Mouse (Mus musculus) olfactory bulb, adult 2 months (tissue): ENCODE data around the gene Scube1.

Source experiments
- CTCF ChIP-seq: fragments of 200-500 bp; IDR thresholded peaks from 2 replicates; pipeline ENCODE4 v1.5.1; 2012; ENCODE audit warnings: low read depth, mild to moderate bottlenecking, low read length, moderate library complexity; ENCODE audit not compliant: insufficient read depth
- POLR2A ChIP-seq: fragments of 200-500 bp; IDR thresholded peaks from 2 replicates; pipeline ENCODE4 v1.6.1; 2012; ENCODE audit warnings: mild to moderate bottlenecking, low read depth, low read length, moderate library complexity; ENCODE audit not compliant: insufficient read depth

DNA sequence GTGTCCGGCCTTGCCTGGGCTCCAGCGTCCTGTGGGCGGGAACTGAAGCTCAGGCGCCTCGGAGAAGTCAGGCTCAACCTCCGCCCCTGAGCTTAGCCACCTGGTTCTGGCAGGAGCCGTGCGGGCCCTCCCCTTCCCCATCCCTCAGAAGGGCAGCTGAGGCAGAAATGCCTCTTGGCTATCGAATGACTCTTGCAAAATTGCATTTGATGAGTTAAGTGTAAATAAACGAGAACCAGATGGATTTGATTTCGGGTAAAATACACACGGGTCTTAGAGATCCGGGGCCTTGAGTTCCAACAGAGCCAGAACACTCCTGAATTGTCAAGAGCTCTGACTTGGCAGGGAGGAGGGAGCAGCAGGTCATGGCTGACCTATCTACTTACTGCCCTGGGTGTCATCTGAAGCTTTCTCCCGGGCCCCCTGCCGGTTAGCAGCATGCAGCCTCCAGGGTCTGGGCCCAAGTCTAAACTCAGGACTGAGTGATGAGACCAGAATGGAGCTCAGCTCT, 41.7 kb downstream of the Scube1 start:
- TF ChIP-seq CTCF (no peak), POLR2A (no peak)
